Mouse (Mus musculus): ENCODE data around the gene Prr19.
A peak's percentile ranks its signal among the peaks of the same experiment; 100 is the strongest.
"Not testable (repeated sequence)": the region's sequence is repeated elsewhere in the genome, so short reads cannot be mapped to it uniquely, and the experiment has no call there.

The Prr19 gene

DNA sequence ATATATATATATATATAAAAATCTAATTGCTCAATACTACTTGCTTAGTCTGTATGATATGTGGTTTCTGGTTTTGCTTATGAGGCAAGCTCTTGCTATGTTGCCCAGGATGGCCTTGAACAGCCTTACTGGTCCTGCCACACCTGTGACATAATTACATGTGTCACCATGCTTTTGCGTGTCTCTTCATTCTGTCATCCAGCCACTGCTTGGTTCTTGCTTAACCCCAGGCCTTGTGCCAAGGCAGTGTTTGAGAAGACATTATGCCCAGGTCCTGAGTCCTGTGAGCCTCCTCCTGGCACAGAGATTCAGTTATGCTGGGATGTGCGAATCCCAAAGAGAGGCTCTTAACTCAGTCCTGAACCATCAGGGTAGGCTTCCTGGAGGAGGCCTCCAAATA, 22.0 kb downstream of the Prr19 start:
- no peak for DNase-seq

DNA sequence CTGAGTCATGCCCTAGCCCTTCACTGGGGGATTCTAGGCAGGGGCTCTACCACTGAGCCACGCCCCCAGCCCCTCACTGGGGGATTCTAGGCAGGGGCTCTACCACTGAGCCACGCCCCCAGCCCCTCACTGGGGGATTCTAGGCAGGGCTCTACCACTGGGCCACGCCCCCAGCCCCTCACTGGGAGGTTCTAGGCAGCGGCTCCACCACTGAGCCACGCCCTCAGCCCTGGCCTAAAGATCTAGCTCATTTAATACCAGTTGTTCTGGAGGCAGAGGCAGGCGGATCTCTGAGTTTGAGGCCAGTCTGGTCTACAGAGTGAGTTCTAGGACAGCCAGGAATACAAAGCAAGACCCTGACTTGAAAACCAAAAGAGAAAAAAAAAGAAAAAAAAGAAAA, 24.2 kb downstream of the Prr19 start:
- not testable (repeated sequence) for DNase-seq

- DNase-seq, result no peak
Measured at GRCm38 (mm10) chr7:25326233-25326632, 25.0 kb downstream of the Prr19 start.

DNA sequence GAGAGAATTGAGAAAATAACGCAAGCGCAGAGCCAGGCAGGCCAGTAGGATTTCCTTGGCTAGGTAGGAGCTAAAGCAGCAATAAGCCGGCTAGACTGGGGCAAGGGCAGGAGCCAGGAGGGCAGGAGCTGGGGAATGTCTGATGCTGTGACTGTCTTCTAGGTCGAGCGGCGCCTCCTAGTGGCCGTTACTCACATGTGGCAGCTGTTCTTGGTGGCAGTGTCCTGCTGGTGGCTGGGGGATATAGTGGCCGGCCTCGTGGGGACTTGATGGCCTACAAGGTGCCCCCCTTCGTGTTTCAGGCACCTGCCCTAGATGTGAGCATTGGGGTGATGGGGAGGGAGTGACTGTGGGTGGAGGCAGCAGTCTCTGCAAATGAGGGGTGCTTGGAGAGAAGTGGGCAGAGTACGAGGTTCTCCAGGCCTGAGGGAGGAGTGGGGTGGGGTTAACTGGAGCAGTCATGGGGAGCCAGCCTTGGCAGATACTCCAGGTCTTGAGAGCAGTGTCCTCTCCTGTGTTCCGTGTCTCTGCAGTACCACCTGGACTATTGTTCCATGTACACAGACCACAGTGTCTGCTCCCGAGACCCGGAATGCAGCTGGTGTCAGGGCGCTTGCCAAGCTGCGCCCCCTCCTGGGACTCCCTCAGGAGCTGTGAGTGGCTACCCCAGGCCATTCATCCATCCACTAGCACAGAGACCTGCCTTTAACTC, 32.5 kb downstream of the Prr19 start:
- DNase-seq, result peak; percentile 70

- no peak for DNase-seq
Measured at GRCm38 (mm10) chr7:25334472-25334871, 33.3 kb downstream of the Prr19 start.

- no peak for DNase-seq
Measured at GRCm38 (mm10) chr7:25339329-25339728, 38.1 kb downstream of the Prr19 start.

- peak; percentile 67 for DNase-seq
Measured at GRCm38 (mm10) chr7:25341000-25341784, 40.0 kb downstream of the Prr19 start.

DNA sequence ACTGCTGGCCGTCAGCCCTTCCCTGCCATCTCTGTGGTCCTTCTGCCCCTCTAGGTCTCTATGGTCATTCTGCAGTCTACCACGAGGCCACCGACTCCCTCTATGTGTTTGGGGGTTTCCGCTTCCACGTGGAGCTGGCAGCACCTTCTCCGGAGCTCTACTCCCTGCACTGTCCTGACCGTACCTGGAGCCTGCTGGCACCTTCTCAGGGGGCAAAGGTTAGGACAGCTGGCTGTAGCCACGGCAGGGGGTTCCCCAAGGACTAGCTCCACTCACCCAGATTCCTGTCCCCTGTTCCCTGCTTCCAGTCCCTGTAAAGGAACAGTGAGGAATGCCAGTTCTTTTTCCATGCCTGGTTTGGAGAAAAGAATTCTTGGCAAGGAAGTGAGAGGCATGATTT, 47.6 kb downstream of the Prr19 start:
- DNase-seq, result no peak

All from layer of hippocampus, adult 9-11 months (tissue).